Mouse (Mus musculus): Measurements from ENCODE around the gene Dnmt3a.

GRCm38 (mm10) chr12:3852521-3852920, 46.7 kb downstream of the Dnmt3a start:
- TF ChIP-seq POLR2A (IDR thresholded peaks at IDR 0.05; ENCODE audit: borderline replicate concordance, extremely low read depth, low read depth, low read length) (no peak), CTCF (IDR thresholded peaks at IDR 0.05; ENCODE audit: insufficient read depth, low read length) (0 out of 2 replicates have a peak, but pooled peaks have one; percentile 6)

Measured in lung, adult 2 months (tissue).